Mouse (Mus musculus) monocyte, adult 59 days (primary cell): Measurements from ENCODE around the gene Gm13693. TPM values are rescaled to one million over a fixed set of nuclear protein-coding genes. Genes with fewer than 3 reads are reported as not detected.

ENCODE experiments used
- total RNA-seq, 2 experiments: library from RNA; stranded (reverse); gene quantifications; one replicate each; pipeline ENCODE4 v1.2.4; 2023

Gene Gm13693
- total RNA-seq = 1 to 10 TPM; 1.6 TPM

DNA sequence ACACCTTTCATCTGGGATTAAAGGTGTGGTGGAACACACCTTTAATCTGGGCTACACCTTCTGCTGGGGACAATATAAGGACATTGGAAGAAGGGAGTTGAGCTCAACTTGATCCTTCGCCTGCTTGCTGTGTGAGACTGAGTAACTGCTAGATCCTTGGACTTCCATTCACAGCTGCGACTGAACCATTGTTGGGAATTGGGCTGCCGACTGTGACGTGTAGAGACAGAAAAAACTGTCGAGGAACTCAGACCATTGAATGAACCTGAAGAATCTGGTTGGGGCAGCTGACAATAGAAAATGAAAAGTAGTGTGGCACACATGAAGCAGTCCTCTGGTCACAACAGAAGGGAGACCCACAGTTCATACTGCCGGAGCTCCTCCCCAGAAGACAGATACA, at the start of gene Gm13693:
Gene Gm13693 (plus strand): TSS at position 301 of the 400 bp plus-strand sequence.

DNA sequence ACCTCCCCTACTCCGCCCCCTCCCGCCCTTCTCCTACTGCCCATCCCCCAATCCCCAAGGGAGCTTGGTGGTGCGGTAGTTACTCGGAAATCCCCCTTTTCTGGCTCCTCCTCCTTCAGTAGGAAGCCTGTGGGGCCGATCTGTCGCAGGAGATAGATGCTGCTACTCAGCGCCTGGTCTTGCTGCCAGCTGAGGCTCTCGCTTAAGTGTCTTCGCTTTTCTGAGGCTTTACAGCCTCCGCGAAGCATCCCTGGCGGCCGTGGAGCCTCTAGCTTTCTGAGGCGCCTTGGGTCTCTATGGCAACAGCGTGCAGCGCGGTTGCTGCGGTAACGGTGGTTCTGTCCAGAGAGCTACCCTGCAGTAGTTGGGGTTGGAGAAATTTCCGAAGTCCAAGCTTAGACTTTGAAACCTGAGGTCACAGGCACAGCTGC, 20.4 kb upstream of the Gm13693 start, which contains the start of gene Zswim2:
Gene Zswim2 (minus strand): TSS at position 298 of the 431 bp plus-strand sequence.

DNA sequence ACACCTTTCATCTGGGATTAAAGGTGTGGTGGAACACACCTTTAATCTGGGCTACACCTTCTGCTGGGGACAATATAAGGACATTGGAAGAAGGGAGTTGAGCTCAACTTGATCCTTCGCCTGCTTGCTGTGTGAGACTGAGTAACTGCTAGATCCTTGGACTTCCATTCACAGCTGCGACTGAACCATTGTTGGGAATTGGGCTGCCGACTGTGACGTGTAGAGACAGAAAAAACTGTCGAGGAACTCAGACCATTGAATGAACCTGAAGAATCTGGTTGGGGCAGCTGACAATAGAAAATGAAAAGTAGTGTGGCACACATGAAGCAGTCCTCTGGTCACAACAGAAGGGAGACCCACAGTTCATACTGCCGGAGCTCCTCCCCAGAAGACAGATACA, 5.9 kb upstream of the Gm13693 start, which contains the start of gene Gm13698:
Gene Gm13698 (plus strand): TSS at position 301 of the 400 bp plus-strand sequence.

DNA sequence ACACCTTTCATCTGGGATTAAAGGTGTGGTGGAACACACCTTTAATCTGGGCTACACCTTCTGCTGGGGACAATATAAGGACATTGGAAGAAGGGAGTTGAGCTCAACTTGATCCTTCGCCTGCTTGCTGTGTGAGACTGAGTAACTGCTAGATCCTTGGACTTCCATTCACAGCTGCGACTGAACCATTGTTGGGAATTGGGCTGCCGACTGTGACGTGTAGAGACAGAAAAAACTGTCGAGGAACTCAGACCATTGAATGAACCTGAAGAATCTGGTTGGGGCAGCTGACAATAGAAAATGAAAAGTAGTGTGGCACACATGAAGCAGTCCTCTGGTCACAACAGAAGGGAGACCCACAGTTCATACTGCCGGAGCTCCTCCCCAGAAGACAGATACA, 5.7 kb downstream of the Gm13693 start, which contains the start of gene Gm13695:
Gene Gm13695 (plus strand): TSS at position 301 of the 400 bp plus-strand sequence.

DNA sequence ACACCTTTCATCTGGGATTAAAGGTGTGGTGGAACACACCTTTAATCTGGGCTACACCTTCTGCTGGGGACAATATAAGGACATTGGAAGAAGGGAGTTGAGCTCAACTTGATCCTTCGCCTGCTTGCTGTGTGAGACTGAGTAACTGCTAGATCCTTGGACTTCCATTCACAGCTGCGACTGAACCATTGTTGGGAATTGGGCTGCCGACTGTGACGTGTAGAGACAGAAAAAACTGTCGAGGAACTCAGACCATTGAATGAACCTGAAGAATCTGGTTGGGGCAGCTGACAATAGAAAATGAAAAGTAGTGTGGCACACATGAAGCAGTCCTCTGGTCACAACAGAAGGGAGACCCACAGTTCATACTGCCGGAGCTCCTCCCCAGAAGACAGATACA, 11.5 kb downstream of the Gm13693 start, which contains the start of gene Gm13696:
Gene Gm13696 (plus strand): TSS at position 301 of the 400 bp plus-strand sequence.

DNA sequence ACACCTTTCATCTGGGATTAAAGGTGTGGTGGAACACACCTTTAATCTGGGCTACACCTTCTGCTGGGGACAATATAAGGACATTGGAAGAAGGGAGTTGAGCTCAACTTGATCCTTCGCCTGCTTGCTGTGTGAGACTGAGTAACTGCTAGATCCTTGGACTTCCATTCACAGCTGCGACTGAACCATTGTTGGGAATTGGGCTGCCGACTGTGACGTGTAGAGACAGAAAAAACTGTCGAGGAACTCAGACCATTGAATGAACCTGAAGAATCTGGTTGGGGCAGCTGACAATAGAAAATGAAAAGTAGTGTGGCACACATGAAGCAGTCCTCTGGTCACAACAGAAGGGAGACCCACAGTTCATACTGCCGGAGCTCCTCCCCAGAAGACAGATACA, 17.3 kb downstream of the Gm13693 start, which contains the start of gene Gm13694:
Gene Gm13694 (plus strand): TSS at position 301 of the 400 bp plus-strand sequence.

DNA sequence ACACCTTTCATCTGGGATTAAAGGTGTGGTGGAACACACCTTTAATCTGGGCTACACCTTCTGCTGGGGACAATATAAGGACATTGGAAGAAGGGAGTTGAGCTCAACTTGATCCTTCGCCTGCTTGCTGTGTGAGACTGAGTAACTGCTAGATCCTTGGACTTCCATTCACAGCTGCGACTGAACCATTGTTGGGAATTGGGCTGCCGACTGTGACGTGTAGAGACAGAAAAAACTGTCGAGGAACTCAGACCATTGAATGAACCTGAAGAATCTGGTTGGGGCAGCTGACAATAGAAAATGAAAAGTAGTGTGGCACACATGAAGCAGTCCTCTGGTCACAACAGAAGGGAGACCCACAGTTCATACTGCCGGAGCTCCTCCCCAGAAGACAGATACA, 23.1 kb downstream of the Gm13693 start, which contains the start of gene Gm13697:
Gene Gm13697 (plus strand): TSS at position 301 of the 400 bp plus-strand sequence.

DNA sequence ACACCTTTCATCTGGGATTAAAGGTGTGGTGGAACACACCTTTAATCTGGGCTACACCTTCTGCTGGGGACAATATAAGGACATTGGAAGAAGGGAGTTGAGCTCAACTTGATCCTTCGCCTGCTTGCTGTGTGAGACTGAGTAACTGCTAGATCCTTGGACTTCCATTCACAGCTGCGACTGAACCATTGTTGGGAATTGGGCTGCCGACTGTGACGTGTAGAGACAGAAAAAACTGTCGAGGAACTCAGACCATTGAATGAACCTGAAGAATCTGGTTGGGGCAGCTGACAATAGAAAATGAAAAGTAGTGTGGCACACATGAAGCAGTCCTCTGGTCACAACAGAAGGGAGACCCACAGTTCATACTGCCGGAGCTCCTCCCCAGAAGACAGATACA, 28.9 kb downstream of the Gm13693 start, which contains the start of gene Gm13691:
Gene Gm13691 (plus strand): TSS at position 301 of the 400 bp plus-strand sequence.

Other genes starting within 250 kb of the Gm13693 start
- gene Itgav, start 237.1 kb upstream of the Gm13693 start, total RNA-seq = 100 to 1,000 TPM; 116 to 131 TPM
- gene Fam171b, start 148.9 kb upstream of the Gm13693 start, total RNA-seq = under 1 TPM; 0.10 to 0.12 TPM
- not detected for gene Zswim2, start 20.3 kb upstream of the Gm13693 start, total RNA-seq
- 1 to 10 TPM; 1.6 TPM for gene Gm13698, start 5.8 kb upstream of the Gm13693 start, total RNA-seq
- 1 to 10 TPM in 1 of 2 experiments, not detected in 1; 1.6 TPM for gene Gm13695, start 5.8 kb downstream of the Gm13693 start, total RNA-seq
- gene Gm13696, start 11.6 kb downstream of the Gm13693 start, total RNA-seq = 1 to 10 TPM; 1.6 TPM
- 1 to 10 TPM; 1.6 TPM for gene Gm13694, start 17.4 kb downstream of the Gm13693 start, total RNA-seq
- gene Gm13697, start 23.2 kb downstream of the Gm13693 start, total RNA-seq = 1 to 10 TPM; 1.6 TPM
- 1 to 10 TPM; 1.6 TPM for gene Gm13691, start 29.1 kb downstream of the Gm13693 start, total RNA-seq